Mouse (Mus musculus) hindbrain, embryonic 12.5 days (tissue): ENCODE data around the gene Cyp2a22. TPM values are rescaled to one million over a fixed set of nuclear protein-coding genes. Genes with fewer than 3 reads are reported as not detected.
"Not testable (repeated sequence)": the region's sequence is repeated elsewhere in the genome, so short reads cannot be mapped to it uniquely, and the experiment has no call there.

Experiments
- ATAC-seq: fragments of 200-750 bp; cut with Nextera tagmentation; 2 replicates; pipeline ENCODE4 v1.8.0; 2017; ENCODE audit warnings: moderate TSS enrichment; ENCODE audit not compliant: low FRiP score
- H3K27ac ChIP-seq: fragments of 300-500 bp; sonication (generic); 2 replicates; pipeline ENCODE4 v1.5.1; 2016; ENCODE audit warnings: mild to moderate bottlenecking
- H3K27me3 ChIP-seq: fragments of 300-500 bp; sonication (generic); 2 replicates; pipeline ENCODE4 v1.6.1; 2016; ENCODE audit warnings: mild to moderate bottlenecking
- H3K36me3 ChIP-seq: fragments of 300-500 bp; sonication (generic); 2 replicates; pipeline ENCODE4 v1.6.1; 2016; ENCODE audit warnings: mild to moderate bottlenecking
- H3K4me1 ChIP-seq: fragments of 300-500 bp; sonication (generic); 2 replicates; pipeline ENCODE4 v1.6.1; 2016
- H3K4me2 ChIP-seq: fragments of 300-500 bp; sonication (generic); replicated peaks from 2 replicates; pipeline ENCODE4 v1.6.1; 2016; ENCODE audit warnings: mild to moderate bottlenecking
- H3K4me3 ChIP-seq: fragments of 300-500 bp; sonication (generic); 2 replicates; pipeline ENCODE4 v1.5.1; 2016; ENCODE audit warnings: mild to moderate bottlenecking
- H3K9ac ChIP-seq: fragments of 300-500 bp; sonication (generic); 2 replicates; pipeline ENCODE4 v1.6.1; 2016; ENCODE audit warnings: mild to moderate bottlenecking, moderate library complexity
- H3K9me3 ChIP-seq: fragments of 300-500 bp; sonication (generic); replicated peaks from 2 replicates; pipeline ENCODE4 v1.6.1; 2016; ENCODE audit warnings: mild to moderate bottlenecking
- WGBS: fragments of 180-500 bp; shearing (Covaris S2); methylation state at CpG from one replicate; pipeline ENCODE4 v1.1.7; 2016; 5-methylcytosine and 5-hydroxymethylcytosine counted together
- polyA plus RNA-seq: library from polyadenylated mRNA; unstranded; fragments of >200 nt; fragmentation: Nextera tagmentation; extraction: Ambion mirVana; gene quantifications from 2 replicates; pipeline ENCODE4 v1.2.1, GENCODE M21; 2016

Cyp2a22 gene
- not detected in 2 replicates for polyA plus RNA-seq

GRCm38 (mm10) chr7:26939262-26939661 is at the start of gene Cyp2a22:
Gene Cyp2a22 (minus strand): TSS chr7:26939384.
- H3K4me1 ChIP-seq, result no peaks in the 10 kb centered on the region
- no peak within 1 kb of the TSS for H3K27ac ChIP-seq
- ATAC-seq, result no peak
- no peak within 1 kb of the TSS for H3K4me3 ChIP-seq
- H3K9me3 ChIP-seq, result peaks cover 25% of the 10 kb centered on the region; the same call in 1 of the 2 replicates
- H3K9ac ChIP-seq, result no peak within 1 kb of the TSS
- no peaks in the 10 kb centered on the region for H3K27me3 ChIP-seq
- no peak within 1 kb of the TSS for H3K4me2 ChIP-seq
- H3K36me3 ChIP-seq, result no peaks in the 10 kb centered on the region
- WGBS, result 85% methylated on average over 4 of the region's 4 CpGs

GRCm38 (mm10) chr7:26983151-26983550 is 44.0 kb upstream of the Cyp2a22 start:
- 16% methylated on average over 1 of the region's 1 CpGs for WGBS
- not testable (repeated sequence) for H3K9ac ChIP-seq, H3K36me3 ChIP-seq, H3K27me3 ChIP-seq, H3K4me3 ChIP-seq, ATAC-seq, H3K4me1 ChIP-seq, H3K4me2 ChIP-seq, H3K27ac ChIP-seq, H3K9me3 ChIP-seq

- Histone ChIP-seq H3K4me2 (no peak overlapping the region), H3K9ac (no peak overlapping the region), H3K27me3 (no peaks in the 10 kb centered on the region), H3K9me3 (no peaks in the 10 kb centered on the region), H3K27ac (no peak overlapping the region), H3K4me3 (no peak overlapping the region), H3K4me1 (no peaks in the 10 kb centered on the region), H3K36me3 (no peaks in the 10 kb centered on the region)
- ATAC-seq, result no peak
- 25% methylated on average over 1 of the region's 1 CpGs for WGBS
Observed at GRCm38 (mm10) chr7:26982551-26982950, 43.4 kb upstream of the Cyp2a22 start.

- H3K9ac ChIP-seq, H3K36me3 ChIP-seq, ATAC-seq, H3K27ac ChIP-seq, H3K27me3 ChIP-seq, H3K4me2 ChIP-seq, H3K4me3 ChIP-seq, H3K9me3 ChIP-seq, H3K4me1 ChIP-seq: not testable (repeated sequence)
- WGBS, result 88% methylated on average over 1 of the region's 1 CpGs
Observed at GRCm38 (mm10) chr7:26981937-26982336, 42.8 kb upstream of the Cyp2a22 start.

- not testable (repeated sequence) for H3K36me3 ChIP-seq, H3K4me1 ChIP-seq, H3K9ac ChIP-seq, H3K27me3 ChIP-seq, H3K9me3 ChIP-seq, ATAC-seq, H3K27ac ChIP-seq, H3K4me2 ChIP-seq, H3K4me3 ChIP-seq
- 86% methylated on average over 2 of the region's 2 CpGs for WGBS
Observed at GRCm38 (mm10) chr7:26981464-26981863, 42.3 kb upstream of the Cyp2a22 start.

- H3K9ac ChIP-seq, H3K4me3 ChIP-seq, ATAC-seq, H3K4me2 ChIP-seq, H3K4me1 ChIP-seq, H3K9me3 ChIP-seq, H3K36me3 ChIP-seq, H3K27me3 ChIP-seq, H3K27ac ChIP-seq: not testable (repeated sequence)
- WGBS, result 84% methylated on average over 1 of the region's 1 CpGs
Observed at GRCm38 (mm10) chr7:26962371-26962770, 23.2 kb upstream of the Cyp2a22 start.

- not testable (repeated sequence) for H3K4me1 ChIP-seq, H3K9ac ChIP-seq, H3K4me2 ChIP-seq, H3K9me3 ChIP-seq, H3K4me3 ChIP-seq, H3K36me3 ChIP-seq, H3K27me3 ChIP-seq, H3K27ac ChIP-seq, ATAC-seq
- WGBS, result 82% methylated on average over 2 of the region's 2 CpGs
Observed at GRCm38 (mm10) chr7:26953306-26953705, 14.1 kb upstream of the Cyp2a22 start.

GRCm38 (mm10) chr7:26952671-26953070 is 13.5 kb upstream of the Cyp2a22 start:
- H3K4me2 ChIP-seq, ATAC-seq, H3K9me3 ChIP-seq, H3K4me1 ChIP-seq, H3K36me3 ChIP-seq, H3K27me3 ChIP-seq, H3K9ac ChIP-seq, H3K27ac ChIP-seq, H3K4me3 ChIP-seq: not testable (repeated sequence)
- WGBS, result 90% methylated on average over 3 of the region's 3 CpGs

GRCm38 (mm10) chr7:26941320-26941925 is 2.2 kb upstream of the Cyp2a22 start:
- not testable (repeated sequence) for H3K4me2 ChIP-seq, H3K27me3 ChIP-seq, H3K4me3 ChIP-seq, H3K9ac ChIP-seq, H3K4me1 ChIP-seq, ATAC-seq, H3K36me3 ChIP-seq, H3K27ac ChIP-seq
- WGBS, result 44% methylated on average over 2 of the region's 2 CpGs
- H3K9me3 ChIP-seq, result peaks cover 20% of the 10 kb centered on the region; the same call in 1 of the 2 replicates

GRCm38 (mm10) chr7:26917114-26917513 is 22.1 kb downstream of the Cyp2a22 start:
- not testable (repeated sequence) for H3K27ac ChIP-seq, H3K36me3 ChIP-seq, H3K9me3 ChIP-seq, H3K4me2 ChIP-seq, ATAC-seq, H3K4me3 ChIP-seq, H3K4me1 ChIP-seq, H3K9ac ChIP-seq, H3K27me3 ChIP-seq
- WGBS, result 83% methylated on average over 2 of the region's 2 CpGs

Other genes starting within 250 kb of the Cyp2a22 start
- 0.10 and 0.18 TPM in 2 replicates for gene Cyp2b19, start 182.2 kb downstream of the Cyp2a22 start, polyA plus RNA-seq
- gene Cyp2g1, start 130.5 kb downstream of the Cyp2a22 start, polyA plus RNA-seq, result not detected in 2 replicates
- gene Cyp2a5, start 104.1 kb downstream of the Cyp2a22 start, polyA plus RNA-seq, result 0.46 TPM in 1 of 2 replicates, not detected in the other
- not detected in 2 replicates for gene Cyp2a12, start 89.7 kb upstream of the Cyp2a22 start, polyA plus RNA-seq
- not detected in 2 replicates for gene Cyp2f2, start 180.5 kb upstream of the Cyp2a22 start, polyA plus RNA-seq
- 0.13 and 0.18 TPM in 2 replicates for gene Cyp2t4, start 214.3 kb upstream of the Cyp2a22 start, polyA plus RNA-seq
- 95.0 and 102 TPM in 2 replicates for gene Egln2, start 227.4 kb upstream of the Cyp2a22 start, polyA plus RNA-seq
- 86.6 and 101 TPM in 2 replicates for gene Rab4b, start 239.5 kb upstream of the Cyp2a22 start, polyA plus RNA-seq
- gene Gm21983, start 241.7 kb upstream of the Cyp2a22 start, polyA plus RNA-seq, result 0.85 and 1.9 TPM in 2 replicates
- gene Mia, start 241.8 kb upstream of the Cyp2a22 start, polyA plus RNA-seq, result 20.0 and 25.6 TPM in 2 replicates